Mouse (Mus musculus) ovary, postnatal 10 days (tissue): ENCODE results near the gene Ugt1a8.
A peak's percentile ranks its signal among the peaks of the same experiment; 100 is the strongest.
"Not testable (repeated sequence)": the region's sequence is repeated elsewhere in the genome, so short reads cannot be mapped to it uniquely, and the experiment has no call there.

ENCODE experiments used
- DNase-seq: peaks from one replicate; pipeline ENCODE4 v3.0.0; 2022; ENCODE audit warnings: low spot score

The Ugt1a8 gene

GRCm38 (mm10) chr1:88109027-88109557 is 21.5 kb downstream of the Ugt1a8 start:
- DNase-seq: not testable (repeated sequence)

GRCm38 (mm10) chr1:88109604-88110003 is 22.0 kb downstream of the Ugt1a8 start:
- not testable (repeated sequence) for DNase-seq

GRCm38 (mm10) chr1:88112769-88113168 is 25.2 kb downstream of the Ugt1a8 start:
- not testable (repeated sequence) for DNase-seq

GRCm38 (mm10) chr1:88120550-88120949 is 32.9 kb downstream of the Ugt1a8 start:
- DNase-seq: not testable (repeated sequence)

- not testable (repeated sequence) for DNase-seq
These were observed 33.9 kb downstream of the Ugt1a8 start for GRCm38 (mm10) chr1:88121521-88121920.

- DNase-seq: not testable (repeated sequence)
These were observed 38.3 kb downstream of the Ugt1a8 start for GRCm38 (mm10) chr1:88125827-88126360.

- DNase-seq: not testable (repeated sequence)
These were observed 41.5 kb downstream of the Ugt1a8 start for GRCm38 (mm10) chr1:88129091-88129490.

GRCm38 (mm10) chr1:88130223-88130622 is 42.6 kb downstream of the Ugt1a8 start:
- DNase-seq: not testable (repeated sequence)

GRCm38 (mm10) chr1:88133908-88134456 is 46.4 kb downstream of the Ugt1a8 start:
- no peak for DNase-seq

GRCm38 (mm10) chr1:88134457-88135011 is 46.9 kb downstream of the Ugt1a8 start, which contains the start of gene Ugt1a6a:
TSS of gene Ugt1a6a (plus strand) at chr1:88134809.
- peak; percentile 48 for DNase-seq

- not testable (repeated sequence) for DNase-seq
These were observed 47.8 kb downstream of the Ugt1a8 start for GRCm38 (mm10) chr1:88135229-88135904.

GRCm38 (mm10) chr1:88136646-88137045 is 49.0 kb downstream of the Ugt1a8 start:
- no peak for DNase-seq

GRCm38 (mm10) chr1:88137264-88137663 is 49.7 kb downstream of the Ugt1a8 start:
- no peak for DNase-seq

- DNase-seq: no peak
These were observed 50.5 kb downstream of the Ugt1a8 start for GRCm38 (mm10) chr1:88138145-88138544.

GRCm38 (mm10) chr1:88140492-88140891 is 52.9 kb downstream of the Ugt1a8 start:
- DNase-seq: not testable (repeated sequence)

GRCm38 (mm10) chr1:88143966-88144675 is 56.5 kb downstream of the Ugt1a8 start:
- DNase-seq: not testable (repeated sequence)

- not testable (repeated sequence) for DNase-seq
These were observed 57.7 kb downstream of the Ugt1a8 start for GRCm38 (mm10) chr1:88145278-88145677.

- not testable (repeated sequence) for DNase-seq
These were observed 62.5 kb downstream of the Ugt1a8 start for GRCm38 (mm10) chr1:88150133-88150532.

GRCm38 (mm10) chr1:88158430-88158829 is 70.8 kb downstream of the Ugt1a8 start:
- no peak for DNase-seq

- no peak for DNase-seq
These were observed 78.1 kb downstream of the Ugt1a8 start, which contains the start of gene Ugt1a5 for GRCm38 (mm10) chr1:88165711-88166110. TSS of gene Ugt1a5 (plus strand) at chr1:88166012.

- DNase-seq: not testable (repeated sequence)
These were observed 84.6 kb downstream of the Ugt1a8 start for GRCm38 (mm10) chr1:88172190-88172589.

GRCm38 (mm10) chr1:88179657-88180056 is 92.0 kb downstream of the Ugt1a8 start:
- no peak for DNase-seq
